Mouse (Mus musculus) left cerebral cortex, adult 8-10 months (tissue): ENCODE data around the gene Bicc1. TPM values are rescaled to one million over a fixed set of nuclear protein-coding genes. Genes with fewer than 3 reads are reported as not detected.

Experiments used
- DNase-seq, 2 experiments: peaks; one replicate each; pipeline ENCODE4 v3.0.0; 2022; ENCODE audit warnings: low spot score in 2 of 2
- total RNA-seq, 4 experiments: library from RNA; stranded (reverse); gene quantifications; 2 replicates each; pipeline ENCODE4 v1.2.4; 2022

The Bicc1 gene
- total RNA-seq, 4 experiments from 2014 or later = 5.4 to 7.1 (median 6.0) TPM

DNA sequence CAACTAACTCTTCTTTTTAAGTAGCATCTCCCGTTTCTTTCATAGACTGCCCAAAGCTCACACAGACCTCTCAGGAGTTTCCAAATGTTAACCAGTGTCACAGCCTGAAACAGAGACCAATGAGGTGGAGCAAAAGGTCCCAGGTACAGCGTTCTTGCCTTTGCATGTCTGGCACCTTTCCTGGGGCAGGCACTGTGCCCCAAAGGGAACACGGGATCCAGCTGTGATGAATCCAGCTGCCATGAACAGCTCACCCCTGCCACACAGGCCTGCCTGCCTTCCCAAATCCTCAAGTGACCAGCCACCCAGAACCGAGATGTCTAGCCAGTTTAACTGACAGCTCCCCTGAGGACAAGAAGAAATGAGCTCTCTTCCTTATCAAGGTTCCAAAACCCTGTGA lies 36.1 kb downstream of the Bicc1 start:
- DNase-seq = no peak

- DNase-seq = no peak
These were observed 37.0 kb downstream of the Bicc1 start for GRCm38 (mm10) chr10:71122480-71122879.

DNA sequence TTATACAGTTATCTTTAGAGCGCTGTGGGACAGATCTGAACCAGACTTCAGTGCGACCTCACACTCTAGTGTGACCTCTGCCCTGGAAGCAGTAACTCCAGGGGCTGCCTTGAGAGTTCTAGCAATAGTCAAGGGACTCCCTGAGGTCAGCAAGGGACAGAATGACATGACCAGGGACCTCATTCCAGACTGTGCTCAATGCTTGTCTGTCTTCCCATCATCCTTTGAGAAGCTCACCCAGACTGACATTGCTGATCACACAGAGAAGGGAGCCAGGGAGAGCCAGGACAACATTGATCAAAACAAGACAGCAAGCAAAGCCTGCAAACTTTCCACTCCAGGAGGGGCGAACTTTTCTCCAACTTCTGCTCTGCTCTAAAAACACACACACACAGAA lies 38.7 kb downstream of the Bicc1 start:
- no peak for DNase-seq

DNA sequence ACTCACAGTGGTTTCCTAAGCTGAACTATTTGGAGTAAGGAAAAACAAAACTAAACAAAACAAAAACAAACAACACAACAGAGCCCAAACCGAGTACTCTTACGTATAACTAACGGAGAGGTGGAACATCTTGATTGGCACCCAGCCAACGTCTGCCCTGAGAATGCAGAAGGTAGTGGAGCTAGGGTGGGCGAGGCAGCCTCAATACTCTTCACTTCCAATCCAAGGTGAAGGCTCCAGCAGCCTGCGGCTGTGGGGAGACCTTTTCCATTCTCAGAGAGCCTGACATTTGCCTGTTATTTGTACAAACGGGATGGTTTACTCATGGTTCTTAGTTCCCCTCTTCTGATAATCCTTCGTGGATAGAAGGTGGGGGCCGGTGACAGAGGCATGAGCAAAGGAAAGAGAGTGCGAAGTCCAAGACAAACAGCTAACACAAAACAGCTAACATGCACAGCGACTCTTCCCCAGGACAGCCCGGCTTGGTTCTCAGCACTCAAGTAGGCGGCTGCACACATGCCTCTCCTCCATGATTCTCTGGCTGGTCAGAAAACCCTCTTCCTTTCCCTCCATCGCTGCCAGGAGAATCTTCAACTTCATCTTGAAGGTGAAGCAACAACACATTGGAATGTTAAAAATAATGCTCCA lies 39.3 kb downstream of the Bicc1 start:
- DNase-seq = no peak

DNA sequence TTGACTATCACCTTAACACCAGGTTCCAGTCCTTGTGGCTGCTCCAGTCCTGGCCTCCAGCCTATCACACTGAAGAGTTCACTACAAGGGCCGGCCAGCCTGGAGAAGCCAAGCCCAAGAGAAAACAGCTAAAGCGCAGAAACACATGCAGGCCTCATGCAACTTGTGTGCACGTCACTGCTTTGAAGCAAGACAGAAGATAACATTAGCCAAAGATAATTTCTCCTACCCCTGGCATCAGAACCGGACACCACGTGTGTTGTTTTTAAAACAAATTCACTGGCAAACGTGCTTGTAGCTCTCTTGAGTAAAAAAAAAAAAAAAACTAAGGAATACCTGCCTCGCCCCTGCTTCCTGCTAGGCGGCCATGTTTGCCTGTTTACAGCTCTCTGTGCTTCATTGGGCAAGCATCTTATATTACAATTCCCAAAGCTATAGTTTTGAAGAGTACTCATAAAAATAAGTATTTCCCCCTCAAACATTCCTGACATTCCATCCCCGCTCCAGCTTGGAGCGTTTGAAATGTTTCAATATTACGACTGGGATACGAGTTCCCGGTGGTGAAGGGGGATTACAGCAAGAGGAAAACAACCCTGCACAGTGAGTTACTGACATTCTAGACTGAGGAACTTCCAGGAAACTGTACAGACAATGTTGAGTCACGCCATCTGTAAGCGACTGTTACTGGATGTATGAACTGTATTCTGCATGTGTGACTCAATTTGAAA lies 40.2 kb downstream of the Bicc1 start:
- no peak for DNase-seq

DNA sequence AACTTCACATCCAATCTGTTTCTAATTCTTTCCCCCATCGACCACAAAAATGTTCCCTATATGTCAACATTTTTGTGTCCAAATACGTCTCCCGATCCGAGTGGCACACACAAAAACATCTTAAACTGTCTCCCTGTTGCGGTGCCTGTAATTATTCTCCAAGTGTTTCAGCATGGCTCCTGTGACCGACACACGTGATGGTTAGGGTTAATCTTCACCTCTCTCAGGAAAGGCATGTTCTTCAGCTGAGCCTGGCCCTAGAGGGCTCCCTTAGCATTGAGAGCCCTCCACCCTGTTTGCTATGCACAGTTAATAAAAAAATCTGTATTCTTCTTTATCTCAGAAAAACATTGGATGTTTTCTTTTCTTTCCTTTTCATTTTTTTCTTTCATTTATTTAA lies 41.7 kb downstream of the Bicc1 start:
- DNase-seq = no peak

DNA sequence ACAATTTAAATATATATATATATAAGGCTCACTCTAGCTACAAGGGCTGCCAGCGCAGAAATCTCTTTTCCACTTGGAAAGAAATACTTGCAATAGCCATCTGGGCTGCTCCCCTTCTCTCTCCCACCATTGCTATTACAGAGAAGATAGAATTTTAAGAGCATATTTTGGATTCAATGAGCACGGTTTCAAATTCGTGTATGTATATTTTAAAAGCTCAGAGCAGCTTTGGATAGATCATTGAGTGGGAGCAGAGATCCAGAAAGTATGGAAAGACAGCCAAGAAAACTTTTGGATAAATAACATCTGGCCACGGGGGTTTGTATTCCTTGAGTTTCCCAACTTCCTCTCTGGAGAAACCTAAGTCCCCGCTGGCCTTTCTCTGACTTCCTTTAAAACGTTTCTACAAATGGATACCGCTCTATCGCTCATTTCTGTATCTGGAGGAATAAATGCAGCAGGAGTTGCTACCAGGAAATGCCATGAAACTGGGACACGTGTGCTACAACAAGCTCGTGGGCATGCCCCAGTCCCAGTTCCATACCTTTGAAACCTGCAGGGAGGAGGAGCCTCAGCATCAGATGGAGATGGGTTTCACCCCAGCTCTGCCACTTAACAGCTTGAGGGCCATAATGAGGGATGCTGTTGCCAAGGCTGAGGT lies 45.1 kb downstream of the Bicc1 start:
- DNase-seq = peak in 1 of 2 experiments; percentile 41

GRCm38 (mm10) chr10:71106491-71107205 lies 52.9 kb downstream of the Bicc1 start:
- DNase-seq = no peak

DNA sequence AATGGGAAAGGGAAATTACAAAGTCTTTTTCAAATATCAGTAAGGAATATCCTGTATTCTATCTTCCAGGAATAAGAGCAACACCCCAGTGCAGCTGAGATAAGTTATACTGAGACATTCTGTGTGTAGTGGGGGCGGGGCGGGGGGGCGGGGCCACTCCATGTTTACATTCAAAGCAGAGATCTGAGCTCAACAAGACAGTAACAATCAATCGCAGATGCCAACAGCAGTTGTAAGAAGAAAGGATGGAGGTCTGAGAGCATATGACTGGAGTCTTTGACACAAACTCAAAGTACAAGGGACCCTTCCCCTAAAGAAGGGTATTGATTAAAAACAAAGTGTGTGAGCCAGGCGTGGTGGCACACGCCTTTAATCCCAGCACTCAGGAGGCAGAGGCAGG lies 54.7 kb downstream of the Bicc1 start:
- no peak for DNase-seq

GRCm38 (mm10) chr10:71100815-71101499 lies 58.5 kb downstream of the Bicc1 start:
- DNase-seq = no peak

DNA sequence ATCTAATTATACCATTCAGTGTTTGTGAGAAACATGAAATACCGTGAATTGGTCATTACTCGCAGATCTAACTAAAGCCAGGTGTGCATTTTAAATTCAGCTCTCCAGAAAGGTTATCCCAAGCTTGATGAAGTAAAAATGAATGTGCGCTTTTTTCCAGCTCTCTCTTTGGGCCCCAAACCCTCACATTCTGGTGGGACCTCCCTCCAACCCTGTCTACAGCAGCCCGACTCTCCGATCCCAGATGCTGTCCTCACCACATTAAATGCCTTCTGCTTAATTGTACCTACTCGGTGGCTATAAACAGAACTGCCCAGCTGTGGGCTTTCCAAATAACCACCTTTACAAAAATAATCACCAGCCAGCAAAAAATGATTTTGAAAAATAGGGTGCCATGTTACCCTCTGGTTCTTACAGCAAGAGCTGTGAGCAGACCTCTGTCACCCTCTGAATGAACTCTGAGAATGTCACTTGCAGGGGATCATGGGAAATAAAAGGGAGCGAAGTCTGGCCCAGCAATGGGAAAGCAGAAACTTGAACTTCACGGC lies 64.7 kb downstream of the Bicc1 start:
- DNase-seq = no peak

GRCm38 (mm10) chr10:71093312-71093711 lies 66.2 kb downstream of the Bicc1 start:
- DNase-seq = no peak

DNA sequence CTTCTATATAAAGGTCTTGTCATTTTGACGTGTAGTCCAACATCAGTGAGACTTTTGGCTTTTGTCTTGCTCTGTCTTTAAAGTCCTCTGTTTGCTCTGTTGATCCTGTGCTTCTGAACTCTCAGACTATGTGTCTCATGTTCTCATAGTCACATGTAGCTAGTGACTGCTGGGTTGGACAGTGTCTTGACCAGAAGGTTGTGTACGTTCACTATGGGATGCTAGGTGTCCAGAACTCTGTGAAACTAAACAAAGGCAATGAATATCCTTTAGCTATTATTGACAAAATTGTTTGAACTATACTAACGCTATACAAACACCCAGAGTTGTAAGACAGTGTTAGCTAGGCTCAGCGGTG lies 72.2 kb downstream of the Bicc1 start:
- no peak for DNase-seq

DNA sequence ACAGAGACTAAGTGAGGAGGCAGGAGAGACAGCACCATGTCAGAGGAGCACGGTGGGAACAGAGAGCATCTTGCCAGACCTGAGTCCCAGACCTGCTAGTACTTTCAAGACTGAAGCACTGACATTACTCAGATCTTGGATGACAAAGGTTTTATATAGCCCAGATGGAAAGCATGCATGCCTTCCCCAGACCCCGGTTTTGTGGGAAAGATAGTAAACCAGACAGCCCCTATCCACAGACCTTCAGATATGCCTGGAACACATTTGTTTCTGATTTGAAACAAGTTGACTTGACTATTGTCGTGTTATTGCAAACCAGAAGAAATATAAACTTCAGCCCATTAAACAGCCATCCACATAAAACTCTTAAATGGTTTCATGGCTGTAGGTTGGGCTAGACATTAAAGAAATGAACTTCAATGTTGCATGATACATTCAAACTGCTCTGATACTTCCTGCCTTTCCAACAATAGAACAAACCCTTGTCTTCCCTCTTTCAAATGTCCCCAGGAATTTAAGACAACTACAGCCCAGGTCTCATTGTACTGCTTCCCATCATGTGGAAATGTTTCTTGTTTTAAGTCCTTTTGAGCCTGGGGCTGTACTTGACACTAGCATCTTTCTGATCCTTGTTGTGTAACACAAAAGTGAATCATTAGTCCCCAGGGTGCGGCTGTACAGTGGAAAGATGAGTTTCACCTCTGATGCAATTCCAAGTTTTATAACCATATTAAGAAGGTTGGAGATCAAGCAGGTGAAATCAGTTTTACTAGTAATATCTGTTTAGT lies 72.7 kb downstream of the Bicc1 start:
- no peak for DNase-seq

GRCm38 (mm10) chr10:71082986-71083385 lies 76.5 kb downstream of the Bicc1 start:
- no peak for DNase-seq

DNA sequence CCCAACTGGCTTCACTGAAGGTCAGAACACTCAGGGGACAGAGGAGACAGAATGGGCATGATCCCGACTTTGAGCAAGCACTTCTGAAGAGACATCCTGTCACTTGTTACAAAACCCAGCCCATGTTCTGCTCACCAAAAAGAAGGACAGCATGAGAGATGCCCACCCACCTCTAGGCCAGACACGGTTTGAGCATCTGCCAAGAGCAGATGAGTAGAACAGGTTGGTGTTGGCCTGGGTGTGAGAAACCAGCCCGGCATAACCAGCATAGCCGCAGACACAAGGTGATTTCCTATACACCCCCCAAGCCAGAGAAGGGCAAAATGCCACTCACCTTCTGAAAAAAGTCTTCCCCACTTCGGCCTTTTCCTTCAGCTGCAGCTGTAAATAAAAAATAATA lies 80.6 kb downstream of the Bicc1 start:
- no peak for DNase-seq

GRCm38 (mm10) chr10:71065009-71065408 lies 94.5 kb downstream of the Bicc1 start:
- DNase-seq = no peak

DNA sequence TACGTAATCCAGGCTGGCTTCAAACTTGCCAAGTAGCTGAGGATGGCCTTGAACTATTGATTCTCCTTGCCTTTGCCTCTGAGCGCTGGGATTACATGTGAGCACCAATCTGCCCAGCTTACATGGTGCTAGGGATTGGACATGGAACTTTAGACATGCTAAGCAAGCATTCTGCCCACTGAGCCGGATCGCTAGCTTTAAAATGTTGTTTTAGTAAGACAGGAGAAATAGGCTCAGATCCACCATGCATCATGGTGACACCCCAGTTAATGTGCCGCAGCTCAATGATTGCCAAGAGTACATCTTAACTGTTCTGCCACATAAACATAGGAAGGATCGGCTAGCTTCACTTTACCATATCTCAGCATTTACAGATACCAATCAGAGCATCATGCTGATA lies 94.9 kb downstream of the Bicc1 start:
- DNase-seq = no peak

- no peak for DNase-seq
These were observed 97.3 kb downstream of the Bicc1 start for GRCm38 (mm10) chr10:71062151-71062550.

GRCm38 (mm10) chr10:71060269-71060668 lies 99.2 kb downstream of the Bicc1 start:
- no peak for DNase-seq
